Mouse (Mus musculus) layer of hippocampus, adult 6 months (tissue): ENCODE measurements around the gene Prodh2. TPM values are rescaled to one million over a fixed set of nuclear protein-coding genes. Genes with fewer than 3 reads are reported as not detected.

Experiments used
- long read RNA-seq, 2 experiments: library from polyadenylated mRNA; unstranded; transcript quantifications; one replicate each; pipeline ENCODE4 v2.0.0; 2019 to 2020
- microRNA-seq: library from miRNA; unstranded; fragments of <30 nt; microRNA quantifications from one replicate; pipeline ENCODE4 v1.2.0, GENCODE M21; 2020
- polyA plus RNA-seq: library from polyadenylated mRNA; unstranded; fragments of <200 nt; fragmentation: Nextera tagmentation; gene quantifications from 2 replicates; pipeline ENCODE4 v1.2.3, GENCODE M21; 2021

Prodh2 gene
- not detected in 2 replicates for polyA plus RNA-seq
- long read RNA-seq, experiment 1 = 0 reads
- long read RNA-seq, experiment 2 = 0 reads

DNA sequence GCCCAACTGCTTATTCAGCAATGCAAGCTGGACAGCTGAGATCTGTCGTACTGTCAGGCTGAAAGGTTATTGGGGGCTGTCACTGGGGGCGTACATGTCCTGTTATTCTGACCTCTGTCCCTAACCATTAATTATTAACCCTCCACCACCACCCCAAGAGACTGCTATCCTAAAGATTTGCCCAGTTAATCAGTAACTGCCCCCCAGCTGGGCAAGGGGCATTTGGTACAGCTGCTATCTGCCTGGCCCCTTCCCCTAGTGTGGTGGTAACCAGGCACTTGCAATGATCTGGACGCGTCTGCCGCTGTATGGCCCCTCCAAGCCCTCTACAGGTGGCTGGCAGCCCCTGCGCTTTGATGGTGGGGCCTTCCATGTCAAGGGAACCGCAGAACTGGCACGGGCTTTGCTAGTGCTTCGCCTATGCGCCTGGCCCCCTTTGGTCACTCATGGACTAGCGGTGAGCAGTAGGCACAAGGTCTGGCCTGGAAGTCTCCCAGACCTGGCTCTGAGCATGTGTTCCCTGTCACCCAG lies at the start of gene Prodh2:
Prodh2 (plus strand) TSS at position 222 of the 531 bp plus-strand sequence.

DNA sequence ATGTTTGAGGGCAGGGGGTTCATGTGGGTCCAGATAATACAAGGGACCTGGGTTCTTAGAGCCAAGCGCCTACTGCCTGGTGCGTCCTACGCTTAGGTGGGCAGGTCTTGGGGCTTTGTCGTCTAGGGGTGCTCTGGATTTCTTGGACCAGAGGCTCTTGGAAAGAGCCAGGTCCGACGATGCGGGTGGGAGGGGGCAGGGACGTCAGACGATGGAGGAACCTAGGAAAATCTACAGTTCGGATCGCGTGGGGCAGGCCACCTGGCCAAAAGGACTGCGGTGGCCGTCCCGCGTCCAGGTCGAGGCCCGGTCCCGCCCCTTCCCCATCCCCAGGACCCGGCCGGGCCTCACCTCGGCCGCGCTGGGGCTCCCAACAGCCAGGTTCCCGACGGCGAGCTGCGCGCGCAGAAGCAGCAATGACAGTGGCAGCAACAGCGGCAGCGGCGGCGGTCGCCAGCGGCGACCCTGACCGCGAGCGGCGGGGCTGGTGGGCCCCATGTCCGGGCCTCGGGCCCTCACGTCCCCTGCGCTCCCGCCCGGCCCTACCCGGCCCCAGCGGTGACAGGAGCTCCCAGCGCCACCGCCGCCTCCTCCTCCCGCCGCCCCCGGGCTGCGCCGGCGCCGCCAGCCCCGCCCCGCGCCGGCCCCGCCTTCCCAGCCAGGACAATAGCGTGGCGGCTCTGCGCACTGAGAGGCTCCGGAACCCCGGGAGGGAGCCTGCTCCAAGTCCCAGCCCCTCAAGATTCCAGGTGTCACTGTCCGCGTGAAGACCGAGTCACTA lies 48.3 kb upstream of the Prodh2 start, which contains the start of gene Aplp1:
Aplp1 (minus strand) TSS at position 565 of the 781 bp plus-strand sequence.

GRCm38 (mm10) chr7:30457629-30458330 lies 35.6 kb upstream of the Prodh2 start, which contains the start of the genes Kirrel2 and Nphs1:
Gene Kirrel2 (minus strand): TSS chr7:30457690.
Gene Nphs1 (plus strand): TSS chr7:30458315.

GRCm38 (mm10) chr7:30534633-30535577 lies 41.5 kb downstream of the Prodh2 start, which contains the start of gene Arhgap33:
Gene Arhgap33 (minus strand): TSS chr7:30535060.

DNA sequence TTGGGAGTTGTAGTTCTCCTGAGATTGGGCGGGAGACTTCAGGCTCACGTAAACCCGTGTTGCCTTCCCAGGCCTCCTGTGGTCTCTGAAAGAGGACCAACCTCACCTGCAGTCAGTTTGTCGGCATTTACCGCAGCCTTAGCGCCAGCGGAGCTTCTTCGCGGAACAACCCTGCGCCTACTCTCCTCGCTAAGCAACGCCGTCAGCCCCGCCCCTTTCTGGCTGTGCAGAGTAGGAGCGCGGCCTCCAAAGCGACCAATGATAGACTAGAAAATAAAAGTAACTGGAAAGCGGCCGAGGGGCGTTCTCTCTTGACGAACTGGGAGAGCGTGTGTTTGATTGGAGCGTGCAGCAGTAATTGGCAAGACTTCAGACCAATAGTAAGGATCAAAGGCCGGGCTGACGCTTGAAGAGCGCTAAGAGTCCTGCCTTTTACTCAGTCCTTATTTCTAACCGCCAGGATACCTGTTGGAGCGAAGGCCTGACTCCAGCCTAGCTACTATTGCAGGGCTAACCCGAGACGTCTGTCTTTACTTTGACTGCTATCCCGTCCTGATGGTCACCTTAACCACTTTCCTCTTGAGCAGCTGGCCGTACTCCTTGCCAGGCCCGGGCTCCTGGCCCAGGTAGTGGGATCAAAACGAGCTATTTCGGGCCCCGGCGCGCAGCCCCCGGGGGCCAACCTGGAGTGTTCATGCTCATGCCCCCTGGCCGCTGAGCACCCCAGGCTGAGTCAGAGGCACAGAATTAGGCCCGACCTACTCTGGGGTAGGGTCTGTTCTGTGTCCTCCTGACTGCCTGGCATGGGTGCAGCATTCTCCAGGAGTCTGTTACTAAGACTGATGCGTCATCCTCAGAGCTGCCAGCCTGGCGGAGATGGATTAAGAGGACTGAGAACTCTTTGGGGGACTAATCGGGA lies 58.9 kb downstream of the Prodh2 start, which contains the start of the genes Hspb6 and Proser3:
Hspb6 (plus strand) TSS at position 77 of the 919 bp plus-strand sequence.
Proser3 (minus strand) TSS at position 198 of the 919 bp plus-strand sequence.

DNA sequence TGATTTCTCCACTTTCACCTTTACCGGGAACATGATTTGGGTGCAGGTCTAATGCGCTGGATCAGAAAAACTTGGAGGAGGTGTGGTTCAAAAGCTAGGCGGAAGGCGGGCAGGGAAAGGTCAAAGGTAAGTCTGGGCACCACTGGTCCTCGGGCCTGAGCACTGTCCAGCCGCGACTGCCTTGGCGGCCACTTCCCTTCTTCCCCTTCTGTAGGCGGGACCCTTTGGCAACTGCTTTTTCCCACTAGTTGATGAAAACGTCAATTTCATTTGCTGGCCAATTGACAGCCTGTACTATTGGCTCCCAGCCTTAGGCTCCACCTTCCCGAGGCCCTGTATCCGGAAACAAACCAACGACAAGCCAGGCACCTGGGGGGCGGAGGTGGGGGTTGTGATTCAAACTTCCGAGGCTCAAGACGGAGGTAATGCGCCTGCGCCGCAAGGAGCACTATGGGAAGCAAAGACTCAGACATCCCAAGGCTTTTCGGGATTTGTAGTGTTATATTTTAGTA lies 66.1 kb downstream of the Prodh2 start, which contains the start of gene Lin37:
Lin37 (minus strand) TSS at position 396 of the 512 bp plus-strand sequence.

Small RNAs within 50 kb of the gene (microRNA-seq; reads per million reads assigned to microRNA genes)
- gene Gm38670 = 1.7 reads per million

Other genes starting within 250 kb of the Prodh2 start
- 0.13 and 0.30 TPM in 2 replicates for gene Thap8, start 213.5 kb upstream of the Prodh2 start, polyA plus RNA-seq
- 0.25 and 0.58 TPM in 2 replicates for gene Wdr62, start 213.2 kb upstream of the Prodh2 start, polyA plus RNA-seq
- 160 and 231 TPM in 2 replicates for gene Clip3, start 201.9 kb upstream of the Prodh2 start, polyA plus RNA-seq
- 140 and 144 TPM in 2 replicates for gene Alkbh6, start 184.9 kb upstream of the Prodh2 start, polyA plus RNA-seq
- gene Syne4, start 178.8 kb upstream of the Prodh2 start, polyA plus RNA-seq = 0.33 and 0.63 TPM in 2 replicates
- 3.0 and 4.7 TPM in 2 replicates for gene E130208F15Rik, start 171.9 kb upstream of the Prodh2 start, polyA plus RNA-seq
- 22.3 and 23.3 TPM in 2 replicates for gene Sdhaf1, start 169.7 kb upstream of the Prodh2 start, polyA plus RNA-seq
- 4.7 and 4.8 TPM in 2 replicates for gene Lrfn3, start 130.8 kb upstream of the Prodh2 start, polyA plus RNA-seq
- 120 and 125 TPM in 2 replicates for gene Tyrobp, start 79.9 kb upstream of the Prodh2 start, polyA plus RNA-seq
- 2.7 and 3.0 TPM in 2 replicates for gene Hcst, start 73.8 kb upstream of the Prodh2 start, polyA plus RNA-seq
- gene Nfkbid, start 71.9 kb upstream of the Prodh2 start, polyA plus RNA-seq = 0.40 and 0.80 TPM in 2 replicates
- gene Aplp1, start 48.1 kb upstream of the Prodh2 start, polyA plus RNA-seq = 316 and 379 TPM in 2 replicates
- 1.9 and 2.2 TPM in 2 replicates for gene Kirrel2, start 35.9 kb upstream of the Prodh2 start, polyA plus RNA-seq
- 0.90 and 0.92 TPM in 2 replicates for gene Nphs1, start 35.3 kb upstream of the Prodh2 start, polyA plus RNA-seq
- gene Arhgap33, start 41.4 kb downstream of the Prodh2 start, polyA plus RNA-seq = 43.0 and 61.1 TPM in 2 replicates
- gene Hspb6, start 58.6 kb downstream of the Prodh2 start, polyA plus RNA-seq = 6.1 and 6.3 TPM in 2 replicates
- 1.2 and 4.0 TPM in 2 replicates for gene Proser3, start 58.7 kb downstream of the Prodh2 start, polyA plus RNA-seq
- gene Lin37, start 66.2 kb downstream of the Prodh2 start, polyA plus RNA-seq = 65.8 and 69.9 TPM in 2 replicates
- 122 and 127 TPM in 2 replicates for gene U2af1l4, start 69.7 kb downstream of the Prodh2 start, polyA plus RNA-seq
- gene Gm49396, start 69.7 kb downstream of the Prodh2 start, polyA plus RNA-seq = 0.33 and 0.40 TPM in 2 replicates
- gene Psenen, start 70.0 kb downstream of the Prodh2 start, polyA plus RNA-seq = 190 and 201 TPM in 2 replicates
- 0.46 and 0.69 TPM in 2 replicates for gene Igflr1, start 71.8 kb downstream of the Prodh2 start, polyA plus RNA-seq
- gene Kmt2b, start 95.1 kb downstream of the Prodh2 start, polyA plus RNA-seq = 1.4 and 3.8 TPM in 2 replicates
- gene Zbtb32, start 105.3 kb downstream of the Prodh2 start, polyA plus RNA-seq = 0.23 and 0.30 TPM in 2 replicates
- gene Upk1a, start 119.2 kb downstream of the Prodh2 start, polyA plus RNA-seq = not detected in 2 replicates
- gene Cox6b1, start 132.5 kb downstream of the Prodh2 start, polyA plus RNA-seq = 2,257 and 2,565 TPM in 2 replicates
- not detected in 2 replicates for gene Etv2, start 142.2 kb downstream of the Prodh2 start, polyA plus RNA-seq
- 136 and 146 TPM in 2 replicates for gene Rbm42, start 156.7 kb downstream of the Prodh2 start, polyA plus RNA-seq
- 3.7 and 4.0 TPM in 2 replicates for gene Haus5, start 171.4 kb downstream of the Prodh2 start, polyA plus RNA-seq
- not detected in 2 replicates for gene Pmis2, start 178.0 kb downstream of the Prodh2 start, polyA plus RNA-seq
- not detected in 2 replicates for gene 2200002J24Rik, start 205.3 kb downstream of the Prodh2 start, polyA plus RNA-seq
- gene Atp4a, start 218.6 kb downstream of the Prodh2 start, polyA plus RNA-seq = 1.1 and 1.2 TPM in 2 replicates
- gene Tmem147, start 235.9 kb downstream of the Prodh2 start, polyA plus RNA-seq = 194 and 230 TPM in 2 replicates